9 mouse cellular contexts compared by ENCODE assay signal in genomic region chr3:62924441-62924840, GRCm38 (mm10).
DNase-seq lines count a peak whose midpoint lies in the region; ATAC-seq and TF ChIP-seq lines count a peak whose summit lies in the region.
"Had no signal": no experiment of that assay in that cellular context is flagged by ENCODE, and none has a peak within 500 bp of the region (broad histone marks: within the 10 kb centered on the region; RNA-seq: fewer than 3 reads in every experiment).

No protein-coding gene starts in this region.

- peak; percentile 23 for DNase-seq in kidney, adult 9 months
- no peak for DNase-seq in kidney, adult 18-20 months
- DNase-seq in ES-CJ7 (ENCODE audit: low read depth, low spot score) (peak; percentile 54), NIH3T3 (ENCODE audit: low read depth) (peak; percentile 77)
- DNase-seq in left cerebral cortex, adult 2 months (ENCODE audit: extremely low spot score in 1 of 2, low spot score in 2 of 2), result peak in 1 of 2 experiments; percentile 20
- DNase-seq in cerebellum, postnatal 36 days, result no peak

- TF ChIP-seq CTCF in left cerebral cortex, adult 2 months (IDR thresholded peaks at IDR 0.05), result peak; percentile 67

- 10% methylated on average over 1 of the region's 1 CpGs for WGBS in neural tube, embryonic 15.5 days

- no peak overlapping the region for H3K4me2 ChIP-seq in neural tube, embryonic 15.5 days
- H3K4me2 ChIP-seq: heart, embryonic 15.5 days; liver, embryonic 15.5 days had no signal

- no peak overlapping the region for H3K9ac ChIP-seq in neural tube, embryonic 15.5 days (replicated peaks)
- H3K9ac ChIP-seq: heart, embryonic 15.5 days; liver, embryonic 15.5 days had no signal

- H3K4me3 ChIP-seq in left cerebral cortex, adult 2 months, result no peak overlapping the region
- no peak overlapping the region for H3K4me3 ChIP-seq in neural tube, embryonic 15.5 days (replicated peaks)
- H3K4me3 ChIP-seq: heart, embryonic 15.5 days; liver, embryonic 15.5 days had no signal

- no peaks in the 10 kb centered on the region for H3K36me3 ChIP-seq in neural tube, embryonic 15.5 days
- H3K36me3 ChIP-seq: heart, embryonic 15.5 days; liver, embryonic 15.5 days had no signal

- no peak overlapping the region for H3K27ac ChIP-seq in left cerebral cortex, adult 2 months
- no peak overlapping the region for H3K27ac ChIP-seq in neural tube, embryonic 15.5 days (replicated peaks)
- H3K27ac ChIP-seq: heart, embryonic 15.5 days; liver, embryonic 15.5 days had no signal

- no peaks in the 10 kb centered on the region for H3K4me1 ChIP-seq in neural tube, embryonic 15.5 days
- H3K4me1 ChIP-seq: heart, embryonic 15.5 days; liver, embryonic 15.5 days had no signal

- no peak; the same call in 1 of the 2 replicates for ATAC-seq in neural tube, embryonic 15.5 days (ENCODE audit: low FRiP score)

- H3K27me3 ChIP-seq in neural tube, embryonic 15.5 days (replicated peaks), result no peaks in the 10 kb centered on the region
- H3K27me3 ChIP-seq: heart, embryonic 15.5 days; liver, embryonic 15.5 days had no signal

- no peaks in the 10 kb centered on the region for H3K9me3 ChIP-seq in neural tube, embryonic 15.5 days (replicated peaks)
- H3K9me3 ChIP-seq: heart, embryonic 15.5 days; liver, embryonic 15.5 days had no signal

- intact Hi-C loops in left cerebral cortex, adult 2 months (cut with DNase I), result loop anchor here (2.0 to 10.0 kb wide), 3 partner anchors 370 to 944 kb away; no protein-coding TSS in a partner anchor

Comparison
In these comparisons a context has a peak if more than half of its experiments do, and no peak if none do; other contexts are left out.
1. DNase-seq: peak in kidney, adult 9 months (single experiment), ES-CJ7 (single experiment) and NIH3T3 (single experiment); none in kidney, adult 18-20 months (single experiment) and cerebellum, postnatal 36 days (0 of 2).